Mouse (Mus musculus): ENCODE data around the gene Hnf1b. TPM values are rescaled to one million over a fixed set of nuclear protein-coding genes. Genes with fewer than 3 reads are reported as not detected.

The Hnf1b gene
- total RNA-seq (2022): under 1 TPM in 2 of 4 experiments, not detected in 2; 0.11 to 0.12 TPM

- DNase-seq: no peak
Measured at GRCm38 (mm10) chr11:83849529-83850335, at the start of gene Hnf1b. Hnf1b (plus strand) TSS chr11:83850063.

- DNase-seq: no peak
Measured at GRCm38 (mm10) chr11:83802166-83802565, 47.7 kb upstream of the Hnf1b start.

GRCm38 (mm10) chr11:83802581-83802980, 47.3 kb upstream of the Hnf1b start:
- DNase-seq: no peak

GRCm38 (mm10) chr11:83810441-83810840, 39.4 kb upstream of the Hnf1b start:
- no peak for DNase-seq

- DNase-seq: no peak
Measured at GRCm38 (mm10) chr11:83815191-83815590, 34.7 kb upstream of the Hnf1b start.

GRCm38 (mm10) chr11:83815628-83816027, 34.2 kb upstream of the Hnf1b start:
- DNase-seq: peak; percentile 18

GRCm38 (mm10) chr11:83817048-83817447, 32.8 kb upstream of the Hnf1b start:
- DNase-seq: no peak

GRCm38 (mm10) chr11:83817994-83818393, 31.9 kb upstream of the Hnf1b start:
- DNase-seq: no peak

GRCm38 (mm10) chr11:83818591-83819127, 31.2 kb upstream of the Hnf1b start:
- DNase-seq: no peak

- DNase-seq: no peak
Measured at GRCm38 (mm10) chr11:83819806-83820483, 29.9 kb upstream of the Hnf1b start.

- no peak for DNase-seq
Measured at GRCm38 (mm10) chr11:83826142-83826541, 23.7 kb upstream of the Hnf1b start.

GRCm38 (mm10) chr11:83828553-83829142, 21.2 kb upstream of the Hnf1b start:
- DNase-seq: no peak

- DNase-seq: no peak
Measured at GRCm38 (mm10) chr11:83832389-83832788, 17.5 kb upstream of the Hnf1b start.

GRCm38 (mm10) chr11:83833517-83833916, 16.3 kb upstream of the Hnf1b start:
- DNase-seq: no peak

GRCm38 (mm10) chr11:83833959-83834496, 15.8 kb upstream of the Hnf1b start:
- peak; percentile 12 for DNase-seq

GRCm38 (mm10) chr11:83839451-83839850, 10.4 kb upstream of the Hnf1b start:
- no peak for DNase-seq

- no peak for DNase-seq
Measured at GRCm38 (mm10) chr11:83843534-83843933, 6.3 kb upstream of the Hnf1b start.

- no peak for DNase-seq
Measured at GRCm38 (mm10) chr11:83850586-83851272, 866 bp downstream of the Hnf1b start.

- DNase-seq: no peak
Measured at GRCm38 (mm10) chr11:83851273-83852015, 1.6 kb downstream of the Hnf1b start.

GRCm38 (mm10) chr11:83852016-83852355, 2.1 kb downstream of the Hnf1b start:
- no peak for DNase-seq

GRCm38 (mm10) chr11:83852501-83853211, 2.8 kb downstream of the Hnf1b start:
- DNase-seq: no peak
